Comparison of ENCODE assay signal across 10 mouse cellular contexts in the genomic region with DNA sequence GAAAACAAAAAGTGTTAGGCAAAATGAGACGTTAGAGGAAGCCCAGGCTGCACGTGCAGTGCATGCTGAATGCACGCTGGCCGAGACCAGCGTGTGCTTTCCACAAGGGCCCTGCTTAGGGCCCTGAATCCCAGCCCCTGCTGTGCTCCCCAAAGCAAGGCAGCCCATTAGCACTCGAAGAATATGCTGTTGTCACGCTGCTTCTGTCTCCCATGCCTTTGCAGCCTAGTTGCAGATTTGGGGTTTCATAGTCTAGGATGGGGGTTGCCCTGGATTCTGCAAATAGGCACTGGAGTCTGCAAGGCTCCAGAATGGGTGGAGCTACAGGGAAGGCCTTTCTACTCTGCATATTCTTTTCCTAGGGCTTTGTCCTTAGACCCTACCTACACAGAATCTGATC.
DNase-seq lines count a peak whose midpoint lies in the region; ATAC-seq lines count a peak whose summit lies in the region.
"Had no signal": no experiment of that assay in that cellular context is flagged by ENCODE, and none has a peak within 500 bp of the region (broad histone marks: within the 10 kb centered on the region; RNA-seq: fewer than 3 reads in every experiment).

No protein-coding gene starts in this region.

- no peaks in the 10 kb centered on the region for H3K27me3 ChIP-seq in hindbrain, embryonic 11.5 days (ENCODE audit: control insufficient read depth, insufficient read depth, low read length)

- DNase-seq in cerebellum, postnatal 14 days, result no peak
- peak; percentile 49 for DNase-seq in hindbrain, embryonic 11.5 days (ENCODE audit: low spot score)
- peak; percentile 9 to 29 for DNase-seq in left cerebral cortex, postnatal 25 days (ENCODE audit: low spot score in 2 of 2)
- DNase-seq in retina, postnatal 1 day, result peak; percentile 9
- no peak for DNase-seq in urinary bladder, adult 18-20 months (ENCODE audit: low spot score in 2 of 2)
- no peak for DNase-seq in kidney, adult 11 months
- no peak for DNase-seq in heart, adult 8-10 months (ENCODE audit: low spot score)
- DNase-seq: adrenal gland, postnatal 14 days; lung, adult 18-20 months had no signal

- H3K4me1 ChIP-seq in hindbrain, embryonic 11.5 days (replicated peaks; ENCODE audit: control insufficient read depth, insufficient read depth, low read length), result no peaks in the 10 kb centered on the region

- H3K4me3 ChIP-seq in hindbrain, embryonic 11.5 days (ENCODE audit: low read depth, low read length), result no peak overlapping the region

- H3K27ac ChIP-seq in hindbrain, embryonic 11.5 days (ENCODE audit: low read depth, low read length), result no peak overlapping the region

- no peak overlapping the region for H3K9ac ChIP-seq in hindbrain, embryonic 11.5 days (ENCODE audit: low read depth, low read length)

- no peak overlapping the region for H3K4me2 ChIP-seq in hindbrain, embryonic 11.5 days (replicated peaks; ENCODE audit: low read depth, low read length)

- 30% methylated on average over 7 of the region's 7 CpGs for WGBS in hindbrain, embryonic 11.5 days

- intact Hi-C loops in left cerebral cortex, postnatal 25 days (cut with DNase I), result no loop called here

- H3K36me3 ChIP-seq in hindbrain, embryonic 11.5 days (ENCODE audit: control insufficient read depth, insufficient read depth, low read length), result no peaks in the 10 kb centered on the region

- 0 out of 2 replicates have a peak, but pooled peaks have one; percentile 40 for ATAC-seq in cerebellum, adult (ENCODE audit: insufficient number of reproducible peaks, low FRiP score, low TSS enrichment)
- peak; percentile 90 for ATAC-seq in hindbrain, embryonic 11.5 days (ENCODE audit: low FRiP score)

- no peaks in the 10 kb centered on the region for H3K9me3 ChIP-seq in hindbrain, embryonic 11.5 days (ENCODE audit: control insufficient read depth, low read length)

Comparison
In these comparisons a context has a peak if more than half of its experiments do, and no peak if none do; other contexts are left out.
1. DNase-seq: peak in hindbrain, embryonic 11.5 days (single experiment), left cerebral cortex, postnatal 25 days (2 of 2) and retina, postnatal 1 day (single experiment); none in cerebellum, postnatal 14 days (0 of 2), urinary bladder, adult 18-20 months (0 of 2), kidney, adult 11 months (single experiment) and heart, adult 8-10 months (single experiment).